23 mouse cellular contexts compared by ENCODE assay signal in genomic region chr1:160316239-160316638, GRCm38 (mm10).
DNase-seq lines count a peak whose midpoint lies in the region; ATAC-seq and TF ChIP-seq lines count a peak whose summit lies in the region.
"Had no signal": no experiment of that assay in that cellular context is flagged by ENCODE, and none has a peak within 500 bp of the region (broad histone marks: within the 10 kb centered on the region; RNA-seq: fewer than 3 reads in every experiment).

No protein-coding gene starts in this region.

- H3K4me3 ChIP-seq in forebrain, postnatal 0 days (ENCODE audit: low read depth, low read length) = no peak overlapping the region
- no peak overlapping the region for H3K4me3 ChIP-seq in forebrain, embryonic 13.5 days
- H3K4me3 ChIP-seq in liver, embryonic 14.5 days (ENCODE audit: insufficient read depth in 1 of 2, low read depth in 2 of 2, low read length in 2 of 2) = no peak overlapping the region
- H3K4me3 ChIP-seq: embryonic facial prominence, embryonic 12.5 days; gastrocnemius, adult 2 months; heart, embryonic 13.5 days; hindbrain, embryonic 13.5 days; liver, embryonic 13.5 days; midbrain, embryonic 15.5 days; myocyte had no signal

- CTCF ChIA-PET in Patski (lab: Charles Lee) = no interaction called here

- peak; percentile 15; the same call in 1 of the 2 replicates for TF ChIP-seq CTCF in forebrain, postnatal 0 days (IDR thresholded peaks at IDR 0.05; ENCODE audit: low read depth)
- TF ChIP-seq CTCF in liver, embryonic 14.5 days (IDR thresholded peaks at IDR 0.05; ENCODE audit: low read depth) = peak; percentile 46; the same call in 1 of the 2 replicates
- peak; percentile 40 for TF ChIP-seq CTCF in Patski (IDR thresholded peaks at IDR 0.05)

- no peak for ATAC-seq in forebrain, postnatal 0 days
- no peak for ATAC-seq in forebrain, embryonic 13.5 days
- no peak for ATAC-seq in liver, embryonic 14.5 days (ENCODE audit: insufficient read depth)
- no peak for ATAC-seq in Patski
- peak; percentile 38 for ATAC-seq in inflammation-experienced regulatory T-cells, adult 6 months
- ATAC-seq: forebrain, embryonic 16.5 days; midbrain, embryonic 15.5 days had no signal

- H3K9ac ChIP-seq in forebrain, postnatal 0 days = no peak overlapping the region
- no peak overlapping the region for H3K9ac ChIP-seq in forebrain, embryonic 13.5 days
- H3K9ac ChIP-seq in liver, embryonic 14.5 days (replicated peaks) = no peak overlapping the region
- H3K9ac ChIP-seq: embryonic facial prominence, embryonic 12.5 days; heart, embryonic 13.5 days; hindbrain, embryonic 13.5 days; liver, embryonic 13.5 days; midbrain, embryonic 15.5 days had no signal

- no peak for TF ChIP-seq EP300 in liver, embryonic 14.5 days (IDR thresholded peaks at IDR 0.05; ENCODE audit: low read depth)

- 97% methylated on average over 2 of the region's 2 CpGs for WGBS in forebrain, postnatal 0 days
- 100% methylated on average over 2 of the region's 2 CpGs for WGBS in forebrain, embryonic 13.5 days
- WGBS in liver, embryonic 14.5 days (ENCODE audit: insufficient replicate concordance) = 88% methylated on average over 2 of the region's 2 CpGs

- in situ Hi-C loops in Patski (cut with MboI; ENCODE audit: low pct_unique_long_range_greater_than_20kb) = no loop called here

- H3K27me3 ChIP-seq in forebrain, postnatal 0 days (ENCODE audit: insufficient read depth, low read length) = no peaks in the 10 kb centered on the region
- H3K27me3 ChIP-seq in forebrain, embryonic 13.5 days = no peaks in the 10 kb centered on the region
- no peaks in the 10 kb centered on the region for H3K27me3 ChIP-seq in liver, embryonic 14.5 days (ENCODE audit: control insufficient read depth, insufficient read depth, low read length)
- no peaks in the 10 kb centered on the region for H3K27me3 ChIP-seq in Patski
- H3K27me3 ChIP-seq: embryonic facial prominence, embryonic 12.5 days; heart, embryonic 13.5 days; hindbrain, embryonic 13.5 days; liver, embryonic 13.5 days; midbrain, embryonic 15.5 days had no signal

- H3K9me3 ChIP-seq in forebrain, postnatal 0 days (ENCODE audit: low read length) = no peaks in the 10 kb centered on the region
- no peaks in the 10 kb centered on the region for H3K9me3 ChIP-seq in forebrain, embryonic 13.5 days (replicated peaks)
- H3K9me3 ChIP-seq in liver, embryonic 14.5 days (ENCODE audit: control insufficient read depth, low read length) = no peaks in the 10 kb centered on the region
- H3K9me3 ChIP-seq: embryonic facial prominence, embryonic 12.5 days; heart, embryonic 13.5 days; hindbrain, embryonic 13.5 days; liver, embryonic 13.5 days; midbrain, embryonic 15.5 days had no signal

- no peak for DNase-seq in forebrain, postnatal 0 days
- no peak for DNase-seq in liver, embryonic 14.5 days (ENCODE audit: low read depth in 3 of 3, low spot score in 3 of 3)
- no peak for DNase-seq in liver
- no peak for DNase-seq in Patski (ENCODE audit: low read depth, low spot score)
- DNase-seq in cerebellum, adult 9-10 months = no peak
- no peak for DNase-seq in frontal cortex, postnatal 14 days (ENCODE audit: low spot score in 2 of 2)
- DNase-seq: adrenal gland, postnatal 36 days; cerebellum, adult 18-20 months; gastrocnemius, adult 2 months; kidney, adult 18-20 months; kidney, postnatal 10 days; layer of hippocampus, adult 9-11 months; liver, embryonic 13.5 days; spleen, adult 18-20 months; thymus, adult 18-20 months had no signal

- H3K27ac ChIP-seq in forebrain, postnatal 0 days (ENCODE audit: low read depth, low read length) = no peak overlapping the region
- no peak overlapping the region for H3K27ac ChIP-seq in forebrain, embryonic 13.5 days
- no peak overlapping the region for H3K27ac ChIP-seq in liver, embryonic 14.5 days
- H3K27ac ChIP-seq: embryonic facial prominence, embryonic 12.5 days; gastrocnemius, adult 2 months; heart, embryonic 13.5 days; hindbrain, embryonic 13.5 days; liver, embryonic 13.5 days; midbrain, embryonic 15.5 days had no signal

- no peaks in the 10 kb centered on the region for H3K36me3 ChIP-seq in forebrain, postnatal 0 days (ENCODE audit: insufficient read depth)
- H3K36me3 ChIP-seq in forebrain, embryonic 13.5 days (ENCODE audit: poor library complexity, severe bottlenecking) = no peaks in the 10 kb centered on the region
- no peaks in the 10 kb centered on the region for H3K36me3 ChIP-seq in liver, embryonic 14.5 days (replicated peaks; ENCODE audit: control insufficient read depth, insufficient read depth, low read depth)
- H3K36me3 ChIP-seq: embryonic facial prominence, embryonic 12.5 days; heart, embryonic 13.5 days; hindbrain, embryonic 13.5 days; liver, embryonic 13.5 days; midbrain, embryonic 15.5 days had no signal

- POLR2A ChIA-PET in Patski (lab: Charles Lee) = no interaction called here

- no peak overlapping the region for H3K4me2 ChIP-seq in forebrain, postnatal 0 days (ENCODE audit: low read depth)
- no peak overlapping the region for H3K4me2 ChIP-seq in forebrain, embryonic 13.5 days
- H3K4me2 ChIP-seq in liver, embryonic 14.5 days (ENCODE audit: low read depth) = no peak overlapping the region
- H3K4me2 ChIP-seq: embryonic facial prominence, embryonic 12.5 days; heart, embryonic 13.5 days; hindbrain, embryonic 13.5 days; liver, embryonic 13.5 days; midbrain, embryonic 15.5 days had no signal

- H3K4me1 ChIP-seq in forebrain, postnatal 0 days (ENCODE audit: insufficient read depth) = no peaks in the 10 kb centered on the region
- H3K4me1 ChIP-seq in forebrain, embryonic 13.5 days = no peaks in the 10 kb centered on the region
- H3K4me1 ChIP-seq in liver, embryonic 14.5 days (replicated peaks; ENCODE audit: control insufficient read depth in 2 of 2, insufficient read depth in 2 of 2, low read length in 1 of 2) = peaks cover 0 to 2% of the 10 kb centered on the region in 2 experiments; a peak in 1 of 4 replicates
- H3K4me1 ChIP-seq: embryonic facial prominence, embryonic 12.5 days; hindbrain, embryonic 13.5 days; midbrain, embryonic 15.5 days had no signal
